Mouse (Mus musculus): ENCODE measurements around the gene Nckap1l. TPM values are rescaled to one million over a fixed set of nuclear protein-coding genes. Genes with fewer than 3 reads are reported as not detected.

Gene Nckap1l
- total and polyA plus RNA-seq, 3 experiments, result 17.9 to 27.1 TPM; not detected in 1

DNA sequence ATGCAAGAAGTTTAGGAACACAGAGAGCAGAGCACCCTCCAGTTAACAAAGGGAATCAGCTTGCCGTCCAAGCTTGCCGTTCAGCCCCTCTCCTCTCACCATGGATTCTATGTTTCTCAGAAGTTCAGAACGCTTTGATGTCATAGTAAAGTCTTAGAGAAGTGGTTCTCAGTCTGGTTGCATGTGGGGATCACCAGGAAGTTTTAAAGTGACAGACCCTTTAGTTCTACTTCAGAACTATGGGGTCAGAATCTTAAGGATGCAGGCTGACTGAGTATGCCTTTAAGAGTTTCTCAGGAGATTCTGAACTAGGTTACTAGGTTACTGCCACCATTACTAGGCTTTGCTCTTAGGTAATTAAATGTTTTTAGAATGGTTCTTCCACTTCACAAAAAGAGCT, 5.2 kb upstream of the Nckap1l start, which contains the start of gene Gtsf2:
Gene Gtsf2 (minus strand): TSS at position 101 of the 400 bp plus-strand sequence.
- Histone ChIP-seq H3K27me3 (ENCODE audit: control insufficient read depth in 1 of 2, insufficient read depth in 2 of 2, low read length in 2 of 2) (no peaks in the 10 kb centered on the region), H3K36me3 (ENCODE audit: control insufficient read depth in 1 of 2, insufficient read depth in 2 of 2, low read length in 2 of 2) (peaks cover 0 to 2% of the 10 kb centered on the region in 2 experiments; a peak in 1 of 4 replicates), H3K9ac (ENCODE audit: control insufficient read depth, low read depth, low read length, poor library complexity, severe bottlenecking) (no peak within 1 kb of the TSS), H3K79me2 (ENCODE audit: control insufficient read depth, insufficient read depth, low read length, poor library complexity) (no peaks in the 10 kb centered on the region), H3K27ac (ENCODE audit: control insufficient read depth, low read depth, low read length) (no peak within 1 kb of the TSS), H3K4me3 (ENCODE audit: control insufficient read depth in 1 of 2, insufficient read depth in 1 of 2, low read depth in 2 of 2, low read length in 2 of 2) (no peak within 1 kb of the TSS), H3K4me1 (ENCODE audit: control insufficient read depth in 1 of 2, insufficient read depth in 2 of 2, low read length in 2 of 2) (no peaks in the 10 kb centered on the region), H3K9me3 (replicated peaks; ENCODE audit: insufficient read depth, low read length) (no peaks in the 10 kb centered on the region)
- DNase-seq (ENCODE audit: low read depth, low spot score), result no peak
- no peak for TF ChIP-seq ZKSCAN1 (IDR thresholded peaks at IDR 0.05; ENCODE audit: low read depth, low read length)
- TF ChIP-seq BHLHE40 (IDR thresholded peaks at IDR 0.05; ENCODE audit: borderline replicate concordance, low read depth, low read length), result no peak
- no peak for TF ChIP-seq SMC3 (IDR thresholded peaks at IDR 0.05; ENCODE audit: low read depth, low read length)
- TF ChIP-seq CHD1 (IDR thresholded peaks at IDR 0.05; ENCODE audit: low read depth, low read length), result no peak
- TF ChIP-seq UBTF (IDR thresholded peaks at IDR 0.05; ENCODE audit: borderline replicate concordance, insufficient read depth, low read depth, low read length), result no peak
- TF ChIP-seq MAX (IDR thresholded peaks at IDR 0.05; ENCODE audit: low read length), result no peak
- no peak for TF ChIP-seq MAFK (IDR thresholded peaks at IDR 0.05; ENCODE audit: borderline replicate concordance, low read depth, low read length)
- no peak for TF ChIP-seq TAL1 (IDR thresholded peaks at IDR 0.05; ENCODE audit: low read length)
- TF ChIP-seq E2F4 (IDR thresholded peaks at IDR 0.05; ENCODE audit: borderline replicate concordance, low read depth, low read length), result no peak

DNA sequence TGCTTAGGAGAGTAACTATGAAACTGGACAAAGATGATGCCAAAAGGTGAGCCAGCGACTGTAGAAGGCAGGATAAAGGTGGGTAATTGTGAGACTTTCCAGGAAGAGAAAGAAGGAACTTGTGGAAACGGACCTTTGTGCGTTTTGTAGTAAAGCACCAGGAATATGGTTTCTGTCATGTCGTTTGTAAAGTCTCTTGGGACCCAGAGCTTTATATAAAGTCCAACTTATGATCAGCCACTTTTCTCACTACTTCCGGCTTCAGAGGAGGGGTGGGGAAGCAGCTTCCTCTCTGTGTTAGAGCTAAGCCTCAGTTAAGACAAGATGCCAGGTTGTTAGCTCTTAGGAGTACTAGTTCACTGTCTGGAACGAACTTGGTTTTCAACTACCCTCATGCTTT, 855 bp downstream of the Nckap1l start:
- Histone ChIP-seq H3K9ac (ENCODE audit: control insufficient read depth, low read depth, low read length, poor library complexity, severe bottlenecking) (peak overlapping the region; percentile 85), H3K27ac (ENCODE audit: control insufficient read depth, low read depth, low read length) (peak overlapping the region; percentile 86)

DNA sequence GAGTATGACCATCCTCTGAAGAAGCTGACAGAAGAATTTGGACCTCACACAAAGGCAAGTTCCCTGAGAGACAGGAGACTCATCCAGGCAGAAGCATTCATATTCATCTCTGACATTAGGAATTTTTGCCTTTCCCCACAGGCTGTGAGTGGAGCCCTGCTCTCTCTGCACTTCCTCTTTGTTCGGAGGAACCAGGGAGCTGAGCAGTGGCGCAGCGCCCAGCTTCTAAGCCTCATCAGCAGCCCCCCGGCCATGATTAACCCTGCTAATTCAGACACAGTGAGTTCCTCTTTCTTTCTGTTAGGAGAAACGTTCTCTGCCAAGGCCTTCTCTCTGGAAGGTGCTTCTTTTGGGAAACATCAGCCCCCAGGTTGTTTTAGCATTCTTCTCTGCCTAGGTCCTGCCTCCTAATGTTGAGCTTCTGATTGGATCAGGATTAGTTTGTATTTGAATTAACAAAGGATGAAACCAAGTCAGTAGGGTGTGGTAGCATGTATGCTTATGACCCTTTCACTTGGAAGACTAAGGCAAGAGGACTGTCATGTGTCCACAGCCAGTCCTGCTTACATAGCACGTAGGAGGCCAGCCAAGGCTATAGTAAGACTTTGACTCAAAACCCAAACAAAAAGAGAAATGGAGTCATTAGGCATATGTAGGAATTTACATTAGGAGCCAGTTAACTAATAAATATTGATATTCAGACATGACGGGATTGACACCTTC, 9.1 kb downstream of the Nckap1l start:
- H3K27ac ChIP-seq (ENCODE audit: control insufficient read depth, low read depth, low read length), result no peak overlapping the region; the same call in 1 of the 2 replicates
- peaks cover 5 to 15% of the 10 kb centered on the region in 2 experiments; a peak in 3 of 4 replicates for H3K36me3 ChIP-seq (ENCODE audit: control insufficient read depth in 1 of 2, insufficient read depth in 2 of 2, low read length in 2 of 2)
- TF ChIP-seq EP300 (IDR thresholded peaks at IDR 0.05; ENCODE audit: low read depth in 1 of 2, low read length in 2 of 2) (peak in 1 of 2 experiments; percentile 41; a peak in 2 of 4 replicates), ZKSCAN1 (IDR thresholded peaks at IDR 0.05; ENCODE audit: low read depth, low read length) (no peak), ZNF384 (IDR thresholded peaks at IDR 0.05; ENCODE audit: low read depth, low read length) (no peak), ZC3H11A (IDR thresholded peaks at IDR 0.05; ENCODE audit: low read depth, low read length) (no peak), POLR2AphosphoS5 (IDR thresholded peaks at IDR 0.05; ENCODE audit: borderline replicate concordance, low read depth, low read length) (no peak), ZMIZ1 (IDR thresholded peaks at IDR 0.05; ENCODE audit: low read depth, low read length) (no peak), MAZ (IDR thresholded peaks at IDR 0.05; ENCODE audit: low read depth, low read length) (0 out of 2 replicates have a peak, but pooled peaks have one; percentile 31), POLR2AphosphoS2 (IDR thresholded peaks at IDR 0.05; ENCODE audit: low read length) (no peak), TAL1 (IDR thresholded peaks at IDR 0.05; ENCODE audit: low read length) (no peak), KAT2A (conservative IDR thresholded peaks at IDR 0.05; ENCODE audit: low read depth, low read length) (no peak), TBP (IDR thresholded peaks at IDR 0.05; ENCODE audit: low read depth, low read length) (no peak)

More for the DNA sequence above, 855 bp downstream of the Nckap1l start:
- Histone ChIP-seq H3K36me3 (ENCODE audit: control insufficient read depth in 1 of 2, insufficient read depth in 2 of 2, low read length in 2 of 2) (peaks cover 0 to 10% of the 10 kb centered on the region in 2 experiments; a peak in 2 of 4 replicates), H3K9me3 (replicated peaks; ENCODE audit: insufficient read depth, low read length) (no peaks in the 10 kb centered on the region), H3K79me2 (ENCODE audit: control insufficient read depth, insufficient read depth, low read length, poor library complexity) (peaks cover 10% of the 10 kb centered on the region), H3K4me1 (ENCODE audit: control insufficient read depth in 1 of 2, insufficient read depth in 2 of 2, low read length in 2 of 2) (0 out of 4 replicates have a peak, but pooled peaks cover 0 to 3% of the 10 kb centered on the region in 2 experiments), H3K27me3 (ENCODE audit: control insufficient read depth in 1 of 2, insufficient read depth in 2 of 2, low read length in 2 of 2) (no peaks in the 10 kb centered on the region), H3K4me3 (ENCODE audit: control insufficient read depth in 1 of 2, insufficient read depth in 1 of 2, low read depth in 2 of 2, low read length in 2 of 2) (peak overlapping the region; percentile 62 to 96)
- no peak for TF ChIP-seq POLR2A (IDR thresholded peaks at IDR 0.05; ENCODE audit: control insufficient read depth in 1 of 2, insufficient read depth in 1 of 2, low read depth in 1 of 2, low read length in 2 of 2, poor library complexity in 1 of 2)
- no peak for TF ChIP-seq E2F4 (IDR thresholded peaks at IDR 0.05; ENCODE audit: borderline replicate concordance, low read depth, low read length)
- TF ChIP-seq KAT2A (conservative IDR thresholded peaks at IDR 0.05; ENCODE audit: low read depth, low read length), result no peak
- TF ChIP-seq POLR2AphosphoS5 (IDR thresholded peaks at IDR 0.05; ENCODE audit: borderline replicate concordance, low read depth, low read length), result no peak
- no peak for TF ChIP-seq ZNF384 (IDR thresholded peaks at IDR 0.05; ENCODE audit: low read depth, low read length)
- TF ChIP-seq CHD1 (IDR thresholded peaks at IDR 0.05; ENCODE audit: low read depth, low read length), result no peak
- no peak for TF ChIP-seq RCOR1 (IDR thresholded peaks at IDR 0.05; ENCODE audit: low read depth, low read length)
- no peak for TF ChIP-seq TAL1 (IDR thresholded peaks at IDR 0.05; ENCODE audit: low read length)
- peak; percentile 38 for DNase-seq (ENCODE audit: low read depth, low spot score)

More for the DNA sequence above, 9.1 kb downstream of the Nckap1l start:
- no peaks in the 10 kb centered on the region for H3K9me3 ChIP-seq (replicated peaks; ENCODE audit: insufficient read depth, low read length)
- H3K79me2 ChIP-seq (ENCODE audit: control insufficient read depth, insufficient read depth, low read length, poor library complexity), result no peaks in the 10 kb centered on the region
- no peak overlapping the region for H3K9ac ChIP-seq (ENCODE audit: control insufficient read depth, low read depth, low read length, poor library complexity, severe bottlenecking)
- peak; percentile 84 for DNase-seq (ENCODE audit: low read depth, low spot score)
- H3K27me3 ChIP-seq (ENCODE audit: control insufficient read depth in 1 of 2, insufficient read depth in 2 of 2, low read length in 2 of 2), result no peaks in the 10 kb centered on the region
- H3K4me1 ChIP-seq (ENCODE audit: control insufficient read depth in 1 of 2, insufficient read depth in 2 of 2, low read length in 2 of 2), result peaks cover 3 to 4% of the 10 kb centered on the region in 2 experiments; a peak in 2 of 4 replicates
- no peak overlapping the region for H3K4me3 ChIP-seq (ENCODE audit: control insufficient read depth in 1 of 2, insufficient read depth in 1 of 2, low read depth in 2 of 2, low read length in 2 of 2)

All from MEL (cell line).